ENCODE assay signal across 10 mouse cellular contexts in the genomic region with DNA sequence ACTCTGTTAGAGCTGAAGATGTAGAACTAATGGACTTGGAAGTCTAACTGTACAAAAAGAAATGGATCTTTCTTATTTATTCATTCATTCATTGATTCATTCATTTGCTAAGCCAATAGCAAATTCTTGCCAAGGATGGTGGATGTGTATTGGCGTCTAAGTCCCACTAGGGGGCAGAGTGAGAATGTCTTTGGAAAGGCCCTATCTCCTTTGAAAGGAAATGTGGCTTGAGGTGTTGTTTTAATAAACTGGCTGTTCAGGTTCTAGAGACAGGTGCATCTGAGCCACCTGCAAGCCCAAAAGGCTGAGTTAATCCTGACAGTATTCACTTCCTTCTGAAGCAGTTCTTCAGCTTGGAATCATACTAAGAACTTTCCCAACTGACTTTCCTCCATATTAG. TPM values are rescaled to one million over a fixed set of nuclear protein-coding genes. Genes with fewer than 3 reads are reported as not detected.
A peak's percentile ranks its signal among the peaks of the same experiment; 100 is the strongest.
DNase-seq lines count a peak whose midpoint lies in the region; ATAC-seq and TF ChIP-seq lines count a peak whose summit lies in the region.
"Had no signal": no experiment of that assay in that cellular context is flagged by ENCODE, and none has a peak within 500 bp of the region (broad histone marks: within the 10 kb centered on the region; RNA-seq: fewer than 3 reads in every experiment).

No protein-coding gene starts in this region.

- H3K79me2 ChIP-seq in liver, adult 2 months (ENCODE audit: control insufficient read depth, insufficient read depth, low read length): no peaks in the 10 kb centered on the region

- no peak for TF ChIP-seq POLR2A in liver, adult 2 months (IDR thresholded peaks at IDR 0.05; ENCODE audit: extremely low read depth, insufficient read depth, low read length)
- no peak for TF ChIP-seq POLR2A in lung, adult 2 months (IDR thresholded peaks at IDR 0.05; ENCODE audit: borderline replicate concordance, extremely low read depth, low read depth, low read length)

- ATAC-seq in forebrain, embryonic 14.5 days: no peak
- no peak for ATAC-seq in liver, embryonic 12.5 days
- ATAC-seq in erythroblast, adult 5-6 weeks (replicated peaks; ENCODE audit: low FRiP score, poor library complexity, severe bottlenecking): peak; percentile 77; the same call in 1 of the 2 replicates

- H3K9me3 ChIP-seq in forebrain, embryonic 14.5 days (replicated peaks; ENCODE audit: control insufficient read depth, low read length): no peaks in the 10 kb centered on the region
- H3K9me3 ChIP-seq in forebrain, embryonic 10.5 days: no peaks in the 10 kb centered on the region
- no peaks in the 10 kb centered on the region for H3K9me3 ChIP-seq in liver, embryonic 12.5 days (replicated peaks)
- H3K9me3 ChIP-seq: hindbrain, embryonic 15.5 days had no signal

- no peak overlapping the region for H3K4me2 ChIP-seq in forebrain, embryonic 14.5 days (ENCODE audit: low read length)
- no peak overlapping the region for H3K4me2 ChIP-seq in liver, embryonic 12.5 days
- H3K4me2 ChIP-seq: hindbrain, embryonic 15.5 days had no signal

- H3K27me3 ChIP-seq in forebrain, embryonic 14.5 days (replicated peaks; ENCODE audit: control insufficient read depth, insufficient read depth, low read length): 0 out of 2 replicates have a peak, but pooled peaks cover 3% of the 10 kb centered on the region
- H3K27me3 ChIP-seq in forebrain, embryonic 10.5 days (ENCODE audit: poor library complexity, severe bottlenecking): peaks cover 21% of the 10 kb centered on the region
- H3K27me3 ChIP-seq in liver, adult 2 months (ENCODE audit: control insufficient read depth, insufficient read depth, low read length): no peaks in the 10 kb centered on the region
- peaks cover 33% of the 10 kb centered on the region for H3K27me3 ChIP-seq in liver, embryonic 12.5 days (replicated peaks)
- H3K27me3 ChIP-seq: hindbrain, embryonic 15.5 days had no signal

- TF ChIP-seq CTCF in liver, adult 2 months (IDR thresholded peaks at IDR 0.05; ENCODE audit: low read depth, low read length): peak; percentile 28
- TF ChIP-seq CTCF in lung, adult 2 months (IDR thresholded peaks at IDR 0.05; ENCODE audit: insufficient read depth, low read length): 0 out of 2 replicates have a peak, but pooled peaks have one; percentile 27

- H3K27ac ChIP-seq in forebrain, embryonic 14.5 days (ENCODE audit: low read depth, low read length): no peak overlapping the region
- no peak overlapping the region for H3K27ac ChIP-seq in forebrain, embryonic 10.5 days
- no peak overlapping the region for H3K27ac ChIP-seq in liver, adult 2 months (replicated peaks; ENCODE audit: insufficient read depth, low read depth, low read length)
- no peak overlapping the region for H3K27ac ChIP-seq in liver, embryonic 12.5 days
- H3K27ac ChIP-seq: hindbrain, embryonic 15.5 days had no signal

- 0% methylated on average over 1 of the region's 1 CpGs for WGBS in forebrain, embryonic 14.5 days
- WGBS in forebrain, embryonic 10.5 days: 0% methylated on average over 1 of the region's 1 CpGs
- WGBS in liver, adult 2 months: 2% methylated on average over 1 of the region's 1 CpGs
- WGBS in liver, embryonic 12.5 days (ENCODE audit: insufficient replicate concordance): 2% methylated on average over 1 of the region's 1 CpGs
- WGBS in lung, adult 2 months: 0% methylated on average over 1 of the region's 1 CpGs

- H3K4me1 ChIP-seq in forebrain, embryonic 14.5 days (ENCODE audit: control insufficient read depth, insufficient read depth, low read length): no peaks in the 10 kb centered on the region
- peaks cover 10% of the 10 kb centered on the region for H3K4me1 ChIP-seq in forebrain, embryonic 10.5 days
- no peaks in the 10 kb centered on the region for H3K4me1 ChIP-seq in liver, adult 2 months (ENCODE audit: control insufficient read depth, insufficient read depth, low read length)
- H3K4me1 ChIP-seq in liver, embryonic 12.5 days: no peaks in the 10 kb centered on the region
- H3K4me1 ChIP-seq in lung, adult 2 months (ENCODE audit: control insufficient read depth, insufficient read depth, low read length): no peaks in the 10 kb centered on the region

- peak; percentile 85 for DNase-seq in forebrain, embryonic 14.5 days (ENCODE audit: low spot score)
- no peak for DNase-seq in forebrain, embryonic 10.5 days (ENCODE audit: extremely low spot score, low spot score)
- DNase-seq in liver, adult 2 months (ENCODE audit: extremely low read depth, low read depth, low spot score): peak; percentile 56
- DNase-seq in T-cell, adult 2 months (ENCODE audit: low spot score): peak; percentile 32
- DNase-seq in lung, adult 2 months: peak; percentile 13
- no peak for DNase-seq in right cerebral cortex, postnatal 4 days

- H3K4me3 ChIP-seq in forebrain, embryonic 14.5 days (ENCODE audit: low read depth, low read length): no peak overlapping the region
- no peak overlapping the region for H3K4me3 ChIP-seq in forebrain, embryonic 10.5 days
- no peak overlapping the region for H3K4me3 ChIP-seq in liver, adult 2 months (ENCODE audit: insufficient read depth, low read depth, low read length)
- no peak overlapping the region for H3K4me3 ChIP-seq in liver, embryonic 12.5 days
- no peak overlapping the region for H3K4me3 ChIP-seq in lung, adult 2 months (replicated peaks; ENCODE audit: extremely low read depth, low read depth, low read length)
- H3K4me3 ChIP-seq: hindbrain, embryonic 15.5 days; myocyte had no signal

- H3K36me3 ChIP-seq in forebrain, embryonic 14.5 days (ENCODE audit: control insufficient read depth, insufficient read depth, low read length): 0 out of 2 replicates have a peak, but pooled peaks cover under 1% of the 10 kb centered on the region
- no peaks in the 10 kb centered on the region for H3K36me3 ChIP-seq in forebrain, embryonic 10.5 days (replicated peaks)
- no peaks in the 10 kb centered on the region for H3K36me3 ChIP-seq in liver, adult 2 months (ENCODE audit: control insufficient read depth, insufficient read depth, low read length)
- no peaks in the 10 kb centered on the region for H3K36me3 ChIP-seq in liver, embryonic 12.5 days

- H3K9ac ChIP-seq in forebrain, embryonic 14.5 days (ENCODE audit: low read length): no peak overlapping the region
- no peak overlapping the region for H3K9ac ChIP-seq in liver, adult 2 months (ENCODE audit: low read depth, low read length)
- no peak overlapping the region for H3K9ac ChIP-seq in liver, embryonic 12.5 days
- H3K9ac ChIP-seq: hindbrain, embryonic 15.5 days had no signal

RNA-seq across cellular contexts. Expression of a gene that starts 5.5 kb away (rescaled TPM):
- 1.5 and 2.8 TPM in 2 replicates for polyA plus RNA-seq in forebrain, embryonic 14.5 days (2014; fragmentation: Nextera tagmentation; extraction: Ambion mirVana)
- polyA plus RNA-seq in forebrain, embryonic 10.5 days (2016; fragmentation: Nextera tagmentation; extraction: Ambion mirVana): 0.27 and 0.81 TPM in 2 replicates
- total RNA-seq in liver, adult 2 months (2014; rRNA removed): not detected in 2 replicates
- 0.10 TPM in 2 replicates for polyA plus RNA-seq in liver, adult 2 months (2012; rRNA removed)
- 1.8 and 2.2 TPM in 2 replicates for polyA plus RNA-seq in liver, embryonic 12.5 days (2016; fragmentation: Nextera tagmentation; extraction: Ambion mirVana)
- total RNA-seq in erythroblast, adult 5-6 weeks (2015; ENCODE audit: low replicate concordance): not detected in 2 replicates
- not detected in 2 replicates for total RNA-seq in erythroblast, adult 5-6 weeks (2017; ENCODE audit: low replicate concordance)
- 0.77 and 1.2 TPM in 2 replicates for polyA plus RNA-seq in lung, adult 2 months (2012; rRNA removed)

RNA-seq across cellular contexts. Expression of a gene that starts 52.6 kb away (rescaled TPM):
- polyA plus RNA-seq in forebrain, embryonic 14.5 days (2014; fragmentation: Nextera tagmentation; extraction: Ambion mirVana): 9.2 and 13.2 TPM in 2 replicates
- 3.1 and 3.7 TPM in 2 replicates for polyA plus RNA-seq in forebrain, embryonic 10.5 days (2016; fragmentation: Nextera tagmentation; extraction: Ambion mirVana)
- 3.5 and 3.6 TPM in 2 replicates for total RNA-seq in liver, adult 2 months (2014; rRNA removed)
- 0.59 and 0.65 TPM in 2 replicates for polyA plus RNA-seq in liver, adult 2 months (2012; rRNA removed)
- polyA plus RNA-seq in liver, embryonic 12.5 days (2016; fragmentation: Nextera tagmentation; extraction: Ambion mirVana): 2.3 and 2.7 TPM in 2 replicates
- total RNA-seq in erythroblast, adult 5-6 weeks (2015; ENCODE audit: low replicate concordance): 11.1 and 13.2 TPM in 2 replicates
- total RNA-seq in erythroblast, adult 5-6 weeks (2017; ENCODE audit: low replicate concordance): 12.7 and 18.4 TPM in 2 replicates
- 4.6 and 5.0 TPM in 2 replicates for polyA plus RNA-seq in lung, adult 2 months (2012; rRNA removed)

Comparison
In these comparisons a context has a peak if more than half of its experiments do, and no peak if none do; other contexts are left out.
1. DNase-seq: peak in forebrain, embryonic 14.5 days (single experiment), liver, adult 2 months (single experiment), T-cell, adult 2 months (single experiment) and lung, adult 2 months (single experiment); none in forebrain, embryonic 10.5 days (single experiment) and right cerebral cortex, postnatal 4 days (single experiment).